Mouse (Mus musculus): ENCODE results near the gene Ssmem1. TPM values are rescaled to one million over a fixed set of nuclear protein-coding genes. Genes with fewer than 3 reads are reported as not detected.

Gene Ssmem1
- polyA plus RNA-seq, 2 experiments = 0.10 to 0.17 TPM

- 0 out of 2 replicates have a peak, but pooled peaks cover 3% of the 10 kb centered on the region for H3K4me1 ChIP-seq (ENCODE audit: control insufficient read depth, insufficient read depth, low read length)
- DNase-seq (ENCODE audit: low spot score) (no peak), ATAC-seq (ENCODE audit: low FRiP score, low read depth) (no peak)
- TF ChIP-seq POLR2A (IDR thresholded peaks at IDR 0.05; ENCODE audit: borderline replicate concordance, extremely low read depth, insufficient read depth, insufficient read length) = no peak
- no peak overlapping the region for H3K4me3 ChIP-seq (replicated peaks; ENCODE audit: low read length)
- H3K9ac ChIP-seq (ENCODE audit: low read depth, low read length, severe bottlenecking) = no peak overlapping the region
- no peaks in the 10 kb centered on the region for H3K27me3 ChIP-seq (ENCODE audit: control insufficient read depth, insufficient read depth, low read length)
- no peak overlapping the region for H3K27ac ChIP-seq (replicated peaks; ENCODE audit: low read depth, low read length)
- 86% methylated on average over 6 of the region's 6 CpGs for WGBS
- H3K9me3 ChIP-seq (ENCODE audit: control insufficient read depth, low read length) = no peaks in the 10 kb centered on the region
- H3K4me2 ChIP-seq (replicated peaks; ENCODE audit: low read depth, low read length, severe bottlenecking) = no peak overlapping the region
- H3K36me3 ChIP-seq (ENCODE audit: control insufficient read depth, insufficient read depth, low read length) = no peaks in the 10 kb centered on the region
Observed at GRCm38 (mm10) chr6:30563575-30563974, 53.9 kb downstream of the Ssmem1 start.

DNA sequence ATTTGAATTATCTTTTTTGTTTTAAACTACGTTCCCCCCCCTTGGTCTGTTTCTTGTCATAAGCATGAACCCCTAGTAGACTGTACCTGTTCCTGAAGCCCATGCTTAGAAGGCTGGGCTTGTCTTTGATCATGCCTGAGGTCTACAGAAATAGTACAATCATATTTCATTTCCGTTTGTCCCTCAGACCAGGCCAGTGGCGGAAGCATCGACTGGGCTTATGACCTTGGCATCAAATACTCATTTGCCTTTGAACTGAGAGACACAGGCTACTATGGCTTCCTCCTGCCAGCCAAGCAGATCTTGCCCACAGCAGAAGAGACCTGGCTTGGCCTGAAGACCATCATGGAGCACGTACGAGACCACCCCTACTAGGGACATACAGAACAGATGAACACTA lies 54.4 kb downstream of the Ssmem1 start:
- no peak overlapping the region for H3K9ac ChIP-seq (ENCODE audit: low read depth, low read length, severe bottlenecking)
- no peak overlapping the region for H3K27ac ChIP-seq (replicated peaks; ENCODE audit: low read depth, low read length)
- 93% methylated on average over 6 of the region's 6 CpGs for WGBS
- H3K9me3 ChIP-seq (ENCODE audit: control insufficient read depth, low read length) = no peaks in the 10 kb centered on the region
- no peaks in the 10 kb centered on the region for H3K36me3 ChIP-seq (ENCODE audit: control insufficient read depth, insufficient read depth, low read length)
- TF ChIP-seq POLR2A (IDR thresholded peaks at IDR 0.05; ENCODE audit: borderline replicate concordance, extremely low read depth, insufficient read depth, insufficient read length) = no peak
- H3K27me3 ChIP-seq (ENCODE audit: control insufficient read depth, insufficient read depth, low read length) = no peaks in the 10 kb centered on the region
- no peak for ATAC-seq (ENCODE audit: low FRiP score, low read depth)
- no peak overlapping the region for H3K4me3 ChIP-seq (replicated peaks; ENCODE audit: low read length)
- H3K4me2 ChIP-seq (replicated peaks; ENCODE audit: low read depth, low read length, severe bottlenecking) = no peak overlapping the region
- no peak for DNase-seq (ENCODE audit: low spot score)
- 0 out of 2 replicates have a peak, but pooled peaks cover 3% of the 10 kb centered on the region for H3K4me1 ChIP-seq (ENCODE audit: control insufficient read depth, insufficient read depth, low read length)

DNA sequence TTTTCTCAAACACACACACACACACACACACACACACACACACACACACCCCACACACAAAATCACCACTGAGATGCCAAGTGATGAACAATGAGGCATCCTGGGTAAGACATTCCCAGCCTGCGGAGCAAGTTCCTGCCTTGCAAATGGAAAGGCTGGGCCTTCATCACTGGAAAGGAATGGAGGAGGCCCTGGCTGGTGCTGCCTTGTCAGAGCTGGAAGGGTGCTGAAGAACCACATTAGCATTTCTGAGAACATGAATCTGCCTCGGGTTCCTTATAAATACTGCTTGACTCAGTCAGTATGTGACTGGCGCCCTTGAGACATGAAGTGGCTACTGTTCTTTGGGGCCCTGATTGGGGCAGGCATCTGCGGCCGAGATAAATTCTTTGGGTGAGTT lies 58.4 kb downstream of the Ssmem1 start, which contains the start of gene Cpa4:
Cpa4 (plus strand) TSS at position 301 of the 400 bp plus-strand sequence.
- Histone ChIP-seq H3K4me3 (replicated peaks; ENCODE audit: low read length) (no peak within 1 kb of the TSS), H3K27me3 (ENCODE audit: control insufficient read depth, insufficient read depth, low read length) (no peaks in the 10 kb centered on the region), H3K36me3 (ENCODE audit: control insufficient read depth, insufficient read depth, low read length) (peaks cover 4% of the 10 kb centered on the region), H3K27ac (replicated peaks; ENCODE audit: low read depth, low read length) (no peak within 1 kb of the TSS), H3K9ac (ENCODE audit: low read depth, low read length, severe bottlenecking) (no peak within 1 kb of the TSS), H3K4me1 (ENCODE audit: control insufficient read depth, insufficient read depth, low read length) (peaks cover 10% of the 10 kb centered on the region), H3K4me2 (replicated peaks; ENCODE audit: low read depth, low read length, severe bottlenecking) (no peak within 1 kb of the TSS), H3K9me3 (ENCODE audit: control insufficient read depth, low read length) (no peaks in the 10 kb centered on the region)
- TF ChIP-seq POLR2A (IDR thresholded peaks at IDR 0.05; ENCODE audit: borderline replicate concordance, extremely low read depth, insufficient read depth, insufficient read length) = no peak
- 59% methylated on average over 5 of the region's 5 CpGs for WGBS
- no peak for ATAC-seq (ENCODE audit: low FRiP score, low read depth)
- DNase-seq (ENCODE audit: low spot score) = no peak

- H3K4me2 ChIP-seq (replicated peaks; ENCODE audit: low read depth, low read length, severe bottlenecking) = no peak overlapping the region
- DNase-seq (ENCODE audit: low spot score) = no peak
- peaks cover 15% of the 10 kb centered on the region for H3K4me1 ChIP-seq (ENCODE audit: control insufficient read depth, insufficient read depth, low read length)
- H3K9ac ChIP-seq (ENCODE audit: low read depth, low read length, severe bottlenecking) = no peak overlapping the region
- no peak for ATAC-seq (ENCODE audit: low FRiP score, low read depth)
- H3K36me3 ChIP-seq (ENCODE audit: control insufficient read depth, insufficient read depth, low read length) = peaks cover 4% of the 10 kb centered on the region
- H3K27me3 ChIP-seq (ENCODE audit: control insufficient read depth, insufficient read depth, low read length) = no peaks in the 10 kb centered on the region
- no peak overlapping the region for H3K27ac ChIP-seq (replicated peaks; ENCODE audit: low read depth, low read length)
- WGBS = 72% methylated on average over 10 of the region's 10 CpGs
- no peak for TF ChIP-seq POLR2A (IDR thresholded peaks at IDR 0.05; ENCODE audit: borderline replicate concordance, extremely low read depth, insufficient read depth, insufficient read length)
- no peak overlapping the region for H3K4me3 ChIP-seq (replicated peaks; ENCODE audit: low read length)
- H3K9me3 ChIP-seq (ENCODE audit: control insufficient read depth, low read length) = no peaks in the 10 kb centered on the region
Observed at GRCm38 (mm10) chr6:30569331-30569730, 59.7 kb downstream of the Ssmem1 start.

Other genes with a start within 250 kb of the Ssmem1 start
- gene Ube2h, start 205.3 kb upstream of the Ssmem1 start, polyA plus RNA-seq (2012; rRNA removed) = 43.0 and 45.7 TPM in 2 replicates
- 50.1 and 55.8 TPM in 2 replicates for gene Ube2h, start 205.3 kb upstream of the Ssmem1 start, polyA plus RNA-seq (2014; fragmentation: Nextera tagmentation; extraction: Ambion mirVana)
- gene Zc3hc1, start 118.8 kb upstream of the Ssmem1 start, polyA plus RNA-seq (2012; rRNA removed) = 41.5 and 41.8 TPM in 2 replicates
- gene Zc3hc1, start 118.8 kb upstream of the Ssmem1 start, polyA plus RNA-seq (2014; fragmentation: Nextera tagmentation; extraction: Ambion mirVana) = 63.4 and 64.6 TPM in 2 replicates
- gene Klhdc10, start 108.0 kb upstream of the Ssmem1 start, polyA plus RNA-seq (2012; rRNA removed) = 106 and 110 TPM in 2 replicates
- gene Klhdc10, start 108.0 kb upstream of the Ssmem1 start, polyA plus RNA-seq (2014; fragmentation: Nextera tagmentation; extraction: Ambion mirVana) = 39.3 and 42.0 TPM in 2 replicates
- gene Tmem209, start 66 bp upstream of the Ssmem1 start, polyA plus RNA-seq (2012; rRNA removed) = 47.5 and 63.2 TPM in 2 replicates
- gene Tmem209, start 66 bp upstream of the Ssmem1 start, polyA plus RNA-seq (2014; fragmentation: Nextera tagmentation; extraction: Ambion mirVana) = 28.3 and 34.7 TPM in 2 replicates
- 5.2 and 6.6 TPM in 2 replicates for gene Cpa2, start 31.7 kb downstream of the Ssmem1 start, polyA plus RNA-seq (2012; rRNA removed)
- gene Cpa2, start 31.7 kb downstream of the Ssmem1 start, polyA plus RNA-seq (2014; fragmentation: Nextera tagmentation; extraction: Ambion mirVana) = 5.3 and 6.5 TPM in 2 replicates
- 4.4 and 5.4 TPM in 2 replicates for gene Cpa4, start 58.5 kb downstream of the Ssmem1 start, polyA plus RNA-seq (2012; rRNA removed)
- 1.9 and 2.1 TPM in 2 replicates for gene Cpa4, start 58.5 kb downstream of the Ssmem1 start, polyA plus RNA-seq (2014; fragmentation: Nextera tagmentation; extraction: Ambion mirVana)
- 0.81 and 0.87 TPM in 2 replicates for gene Cpa5, start 101.2 kb downstream of the Ssmem1 start, polyA plus RNA-seq (2012; rRNA removed)
- 0.57 and 0.99 TPM in 2 replicates for gene Cpa5, start 101.2 kb downstream of the Ssmem1 start, polyA plus RNA-seq (2014; fragmentation: Nextera tagmentation; extraction: Ambion mirVana)
- gene Cpa1, start 129.4 kb downstream of the Ssmem1 start, polyA plus RNA-seq (2012; rRNA removed) = 1.4 and 2.8 TPM in 2 replicates
- gene Cpa1, start 129.4 kb downstream of the Ssmem1 start, polyA plus RNA-seq (2014; fragmentation: Nextera tagmentation; extraction: Ambion mirVana) = 1.1 and 1.3 TPM in 2 replicates
- gene Cep41, start 183.9 kb downstream of the Ssmem1 start, polyA plus RNA-seq (2012; rRNA removed) = 44.3 and 48.5 TPM in 2 replicates
- 41.1 and 50.9 TPM in 2 replicates for gene Cep41, start 183.9 kb downstream of the Ssmem1 start, polyA plus RNA-seq (2014; fragmentation: Nextera tagmentation; extraction: Ambion mirVana)
- 3,348 and 4,195 TPM in 2 replicates for gene Mest, start 213.7 kb downstream of the Ssmem1 start, polyA plus RNA-seq (2012; rRNA removed)
- gene Mest, start 213.7 kb downstream of the Ssmem1 start, polyA plus RNA-seq (2014; fragmentation: Nextera tagmentation; extraction: Ambion mirVana) = 2,178 and 2,321 TPM in 2 replicates

All from limb, embryonic 14.5 days (tissue).